Mouse (Mus musculus) spleen, adult 2 months (tissue): ENCODE results near the gene Smim13.

Experiments used
- CTCF ChIP-seq: fragments of 200-500 bp; IDR thresholded peaks from 2 replicates; pipeline ENCODE4 v1.5.1; 2011; ENCODE audit warnings: mild to moderate bottlenecking, inconsistent platforms; ENCODE audit not compliant: insufficient read depth, insufficient read length, insufficient replicate concordance; ENCODE audit errors: extremely low read depth
- POLR2A ChIP-seq: fragments of 200-500 bp; IDR thresholded peaks from 2 replicates; pipeline ENCODE4 v1.6.1; 2011; ENCODE audit warnings: low read depth, low read length, inconsistent platforms

DNA sequence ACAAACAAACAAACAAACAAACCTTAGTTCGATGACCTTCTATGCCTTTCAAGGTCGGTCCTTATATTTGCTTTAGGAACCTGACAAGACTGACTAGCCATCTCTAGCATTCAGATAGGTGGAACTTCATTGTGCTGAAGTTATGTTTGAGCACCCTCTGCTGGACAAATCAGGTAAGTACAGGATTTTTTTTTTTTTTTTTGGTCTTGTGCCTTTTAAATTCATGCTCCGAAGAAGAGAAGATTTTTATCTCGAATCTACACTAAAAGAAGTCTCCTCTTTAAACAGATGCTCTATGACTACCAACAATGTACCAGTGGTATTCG lies 10.9 kb upstream of the Smim13 start:
- TF ChIP-seq CTCF (no peak), POLR2A (no peak)
